ENCODE assay signal across 14 mouse cellular contexts in the genomic region with DNA sequence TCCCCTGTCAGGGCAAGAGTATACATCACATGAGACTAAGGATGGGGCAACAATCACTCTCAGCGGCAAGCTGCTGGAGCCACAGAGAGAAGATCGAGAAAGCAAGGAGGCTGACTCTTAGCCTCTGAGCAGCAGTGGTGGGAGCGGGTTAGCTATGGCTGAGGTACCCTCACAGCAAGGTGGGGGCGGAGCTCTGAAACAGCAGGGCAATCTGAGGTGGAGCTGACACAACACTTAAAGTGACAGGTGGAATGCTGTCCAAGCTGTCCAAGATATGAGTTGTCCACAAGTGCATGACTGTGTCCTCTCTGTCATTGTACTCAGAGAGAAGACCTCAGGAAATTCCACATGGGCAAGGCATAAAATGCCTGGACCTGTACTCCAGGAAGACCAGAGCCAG. TPM values are rescaled to one million over a fixed set of nuclear protein-coding genes. Genes with fewer than 3 reads are reported as not detected.
"Had no signal": no experiment of that assay in that cellular context is flagged by ENCODE, and none has a peak within 500 bp of the region (broad histone marks: within the 10 kb centered on the region; RNA-seq: fewer than 3 reads in every experiment).

No protein-coding gene starts in this region.

- H3K27me3 ChIP-seq: limb, embryonic 12.5 days; liver, embryonic 13.5 days; neural tube, embryonic 12.5 days had no signal

- H3K4me1 ChIP-seq: limb, embryonic 12.5 days; midbrain, embryonic 10.5 days; neural tube, embryonic 12.5 days had no signal

- H3K27ac ChIP-seq: layer of hippocampus, adult 2 months; limb, embryonic 12.5 days; liver, embryonic 13.5 days; midbrain, embryonic 10.5 days; neural tube, embryonic 12.5 days had no signal

- H3K36me3 ChIP-seq: midbrain, embryonic 10.5 days; neural tube, embryonic 12.5 days had no signal

- H3K4me2 ChIP-seq: limb, embryonic 12.5 days; liver, embryonic 13.5 days; neural tube, embryonic 12.5 days had no signal

- DNase-seq: kidney, postnatal 10 days; kidney, postnatal 4 days; liver; liver, embryonic 13.5 days; lung, adult 18-20 months; lung, postnatal 4 days; midbrain, embryonic 14.5 days; thymus, adult 18-20 months; thymus, postnatal 36 days had no signal

- H3K9me3 ChIP-seq: limb, embryonic 12.5 days; liver, embryonic 13.5 days; midbrain, embryonic 10.5 days; neural tube, embryonic 12.5 days had no signal

- H3K4me3 ChIP-seq: layer of hippocampus, adult 2 months; limb, embryonic 12.5 days; liver, embryonic 13.5 days; midbrain, embryonic 10.5 days; neural tube, embryonic 12.5 days had no signal

- H3K9ac ChIP-seq: limb, embryonic 12.5 days; liver, embryonic 13.5 days; neural tube, embryonic 12.5 days had no signal

RNA-seq across cellular contexts. Expression of gene Fam161b, which starts 20.7 kb away (rescaled TPM):
- total RNA-seq: monocyte, adult 5-6 weeks had no signal

RNA-seq across cellular contexts. Expression of gene Bbof1, which starts 26.5 kb away (rescaled TPM):
- total RNA-seq: monocyte, adult 5-6 weeks had no signal
